Mouse (Mus musculus) limb, embryonic 15.5 days (tissue): Measurements from ENCODE around the gene Vps4a. TPM values are rescaled to one million over a fixed set of nuclear protein-coding genes. Genes with fewer than 3 reads are reported as not detected.

ENCODE experiments used
- ATAC-seq: fragments of 200-750 bp; cut with Nextera tagmentation; 2 replicates; pipeline ENCODE4 v1.8.0; 2017; ENCODE audit warnings: low read depth, moderate TSS enrichment; ENCODE audit not compliant: insufficient number of reproducible peaks, low FRiP score, low TSS enrichment
- H3K27ac ChIP-seq: fragments of 300-500 bp; sonication (generic); 2 replicates; pipeline ENCODE4 v1.5.1; 2015; ENCODE audit warnings: moderate library complexity, mild to moderate bottlenecking, inconsistent platforms
- H3K27me3 ChIP-seq: fragments of 300-500 bp; sonication (generic); 2 replicates; pipeline ENCODE4 v1.6.1; 2015; ENCODE audit warnings: inconsistent platforms
- H3K36me3 ChIP-seq: fragments of 300-500 bp; sonication (generic); 2 replicates; pipeline ENCODE4 v1.6.1; 2015; ENCODE audit warnings: inconsistent platforms
- H3K4me1 ChIP-seq: fragments of 300-500 bp; sonication (generic); 2 replicates; pipeline ENCODE4 v1.6.1; 2015; ENCODE audit warnings: inconsistent platforms
- H3K4me2 ChIP-seq: fragments of 300-500 bp; sonication (generic); 2 replicates; pipeline ENCODE4 v1.6.1; 2015; ENCODE audit warnings: mild to moderate bottlenecking, inconsistent platforms
- H3K4me3 ChIP-seq: fragments of 300-500 bp; sonication (generic); 2 replicates; pipeline ENCODE4 v1.5.1; 2015; ENCODE audit warnings: mild to moderate bottlenecking, inconsistent platforms
- H3K9ac ChIP-seq: fragments of 300-500 bp; sonication (generic); 2 replicates; pipeline ENCODE4 v1.6.1; 2015; ENCODE audit warnings: inconsistent platforms
- H3K9me3 ChIP-seq: fragments of 300-500 bp; sonication (generic); 2 replicates; pipeline ENCODE4 v1.6.1; 2016; ENCODE audit warnings: inconsistent platforms
- WGBS: fragments of 180-500 bp; shearing (Covaris S2); methylation state at CpG from one replicate; pipeline ENCODE4 v1.1.7; 2015; 5-methylcytosine and 5-hydroxymethylcytosine counted together
- polyA plus RNA-seq: library from polyadenylated mRNA; unstranded; fragments of >200 nt; fragmentation: Nextera tagmentation; extraction: Ambion mirVana; gene quantifications from 2 replicates; pipeline ENCODE4 v1.2.1, GENCODE M21; 2015

Vps4a gene
- polyA plus RNA-seq, 1 experiment from 2014 or later, result 71.3 TPM

DNA sequence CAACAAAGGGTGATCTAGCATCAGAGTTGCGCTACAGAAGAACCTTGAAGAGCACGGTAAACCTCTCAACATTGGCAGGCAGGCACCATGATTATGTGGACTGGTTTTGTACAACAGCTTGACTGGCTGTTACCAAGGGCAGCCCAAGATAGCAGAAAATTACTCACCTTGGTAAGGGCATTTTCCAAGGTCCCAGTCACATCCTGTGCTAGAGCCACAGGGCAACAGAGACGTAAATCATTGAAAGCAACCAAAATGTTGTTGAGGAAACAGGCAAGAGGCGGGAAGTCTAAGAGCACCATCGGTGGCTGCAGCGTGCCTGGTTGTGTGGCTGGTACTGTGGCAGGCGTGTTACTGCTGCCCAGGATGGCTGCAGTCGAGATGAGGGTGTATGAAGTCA is 21.0 kb downstream of the Vps4a start:
- 95% methylated on average over 8 of the region's 8 CpGs for WGBS
- Histone ChIP-seq H3K4me3 (no peak overlapping the region), H3K4me1 (peaks cover 27% of the 10 kb centered on the region), H3K9ac (no peak overlapping the region), H3K36me3 (peaks cover 48% of the 10 kb centered on the region), H3K4me2 (no peak overlapping the region), H3K27me3 (no peaks in the 10 kb centered on the region), H3K9me3 (no peaks in the 10 kb centered on the region), H3K27ac (no peak overlapping the region)
- ATAC-seq, result no peak

DNA sequence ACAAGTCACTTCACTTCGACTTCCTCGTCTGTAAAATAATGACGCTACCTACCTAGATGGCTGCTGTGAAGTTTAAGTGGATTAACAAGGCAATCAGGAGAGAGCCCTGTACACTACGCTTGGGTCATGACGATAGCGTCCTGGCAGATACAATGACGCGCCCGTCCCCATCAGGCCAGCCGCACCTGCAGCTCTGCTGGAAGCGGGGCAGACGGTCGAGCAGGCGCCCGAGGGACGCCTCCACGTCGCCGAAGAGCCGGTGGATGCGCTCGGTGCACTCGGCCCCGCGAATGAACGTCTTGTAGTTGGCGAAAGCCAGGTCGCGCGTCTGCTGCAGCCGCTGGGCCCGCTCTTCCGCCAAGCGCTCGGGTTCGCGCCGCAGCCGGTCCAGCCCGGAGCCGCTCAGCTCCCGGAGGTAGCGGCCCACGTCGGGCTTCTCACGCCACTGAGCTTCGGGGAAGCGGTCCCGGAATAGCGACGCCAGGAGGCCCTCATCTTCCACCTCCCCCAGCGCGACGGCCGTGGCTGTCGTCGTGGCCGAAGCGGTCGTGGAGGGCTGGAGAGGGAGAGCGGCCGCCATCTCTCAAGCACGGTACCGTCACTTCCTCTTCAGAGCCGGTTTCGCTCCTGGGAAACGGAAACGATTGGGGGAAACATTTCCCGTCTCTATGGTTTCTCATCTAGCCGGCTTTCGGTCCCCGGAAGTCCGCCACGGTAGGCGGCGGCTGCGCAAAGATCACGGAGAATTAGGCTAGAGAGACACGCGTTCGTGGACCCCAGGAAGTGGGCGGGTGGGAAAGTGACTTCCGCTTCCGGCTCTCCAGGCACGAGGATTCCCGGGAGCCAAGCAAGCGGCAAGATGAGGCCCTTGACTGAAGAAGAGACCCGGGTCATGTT is 25.3 kb downstream of the Vps4a start, which contains the start of the genes Cog8 and Nip7:
TSS of gene Cog8 (minus strand) at position 614 of the 897 bp plus-strand sequence.
TSS of gene Nip7 (plus strand) at position 802 of the 897 bp plus-strand sequence.
- peak within 1 kb of the TSS; percentile 82 for H3K27ac ChIP-seq
- peak; percentile 91 for ATAC-seq
- H3K4me2 ChIP-seq, result peak within 1 kb of the TSS; percentile 89
- WGBS, result under 1% methylated on average over 88 of the region's 88 CpGs
- H3K9ac ChIP-seq, result peak within 1 kb of the TSS; percentile 89
- H3K36me3 ChIP-seq, result peaks cover 51% of the 10 kb centered on the region
- H3K4me1 ChIP-seq, result peaks cover 23% of the 10 kb centered on the region
- H3K27me3 ChIP-seq, result no peaks in the 10 kb centered on the region
- H3K4me3 ChIP-seq, result peak within 1 kb of the TSS; percentile 100
- H3K9me3 ChIP-seq, result no peaks in the 10 kb centered on the region

- Histone ChIP-seq H3K4me1 (peaks cover 23% of the 10 kb centered on the region), H3K9me3 (no peaks in the 10 kb centered on the region), H3K27me3 (no peaks in the 10 kb centered on the region), H3K4me3 (peak overlapping the region; percentile 100), H3K4me2 (peak overlapping the region; percentile 89), H3K27ac (peak overlapping the region; percentile 65), H3K36me3 (peaks cover 44% of the 10 kb centered on the region), H3K9ac (peak overlapping the region; percentile 69)
- WGBS, result under 1% methylated on average over 33 of the region's 33 CpGs
- peak; percentile 53 for ATAC-seq
These were observed 25.9 kb downstream of the Vps4a start for GRCm38 (mm10) chr8:107056973-107057369.

- H3K4me1 ChIP-seq, result peaks cover 5% of the 10 kb centered on the region
- no peaks in the 10 kb centered on the region for H3K27me3 ChIP-seq
- peaks cover 19% of the 10 kb centered on the region for H3K36me3 ChIP-seq
- no peak overlapping the region for H3K4me2 ChIP-seq
- no peak for ATAC-seq
- H3K9me3 ChIP-seq, result no peaks in the 10 kb centered on the region
- WGBS, result 92% methylated on average over 1 of the region's 1 CpGs
- no peak overlapping the region for H3K9ac ChIP-seq
- no peak overlapping the region for H3K27ac ChIP-seq
- no peak overlapping the region for H3K4me3 ChIP-seq
These were observed 31.6 kb downstream of the Vps4a start for GRCm38 (mm10) chr8:107062613-107063012.

GRCm38 (mm10) chr8:107065511-107066496 is 34.8 kb downstream of the Vps4a start, which contains the start of gene Tmed6:
Gene Tmed6 (minus strand): TSS chr8:107065644.
- peaks cover 25% of the 10 kb centered on the region for H3K36me3 ChIP-seq
- H3K9me3 ChIP-seq, result no peaks in the 10 kb centered on the region
- no peak for ATAC-seq
- H3K9ac ChIP-seq, result no peak within 1 kb of the TSS
- 54% methylated on average over 17 of the region's 17 CpGs for WGBS
- no peak within 1 kb of the TSS for H3K27ac ChIP-seq
- no peaks in the 10 kb centered on the region for H3K4me1 ChIP-seq
- H3K4me2 ChIP-seq, result no peak within 1 kb of the TSS
- H3K4me3 ChIP-seq, result no peak within 1 kb of the TSS
- no peaks in the 10 kb centered on the region for H3K27me3 ChIP-seq

DNA sequence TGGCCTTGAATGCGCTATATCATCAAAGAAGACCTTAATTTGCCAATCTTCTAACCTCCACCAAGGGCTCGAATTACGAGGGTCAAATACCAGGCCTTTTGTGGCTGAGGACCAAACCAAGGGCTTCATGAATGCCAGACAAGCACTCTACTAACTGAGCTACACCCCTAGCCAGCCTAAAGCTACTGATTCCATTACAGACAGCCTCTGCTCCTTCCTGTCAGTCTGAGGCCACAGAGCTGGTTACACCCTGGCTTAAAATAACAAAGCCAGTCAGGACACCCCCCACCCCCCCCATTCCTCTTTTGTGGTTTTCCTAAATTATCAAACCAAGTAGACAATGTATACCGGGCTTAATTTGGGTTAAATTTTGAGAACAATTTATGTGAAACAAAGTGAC is 42.7 kb downstream of the Vps4a start:
- H3K4me2 ChIP-seq, result no peak overlapping the region
- WGBS, result 76% methylated on average over 4 of the region's 4 CpGs
- no peaks in the 10 kb centered on the region for H3K9me3 ChIP-seq
- H3K4me1 ChIP-seq, result no peaks in the 10 kb centered on the region
- H3K4me3 ChIP-seq, result no peak overlapping the region
- H3K36me3 ChIP-seq, result peaks cover 89% of the 10 kb centered on the region
- no peak overlapping the region for H3K27ac ChIP-seq
- no peak for ATAC-seq
- H3K27me3 ChIP-seq, result no peaks in the 10 kb centered on the region
- no peak overlapping the region for H3K9ac ChIP-seq

DNA sequence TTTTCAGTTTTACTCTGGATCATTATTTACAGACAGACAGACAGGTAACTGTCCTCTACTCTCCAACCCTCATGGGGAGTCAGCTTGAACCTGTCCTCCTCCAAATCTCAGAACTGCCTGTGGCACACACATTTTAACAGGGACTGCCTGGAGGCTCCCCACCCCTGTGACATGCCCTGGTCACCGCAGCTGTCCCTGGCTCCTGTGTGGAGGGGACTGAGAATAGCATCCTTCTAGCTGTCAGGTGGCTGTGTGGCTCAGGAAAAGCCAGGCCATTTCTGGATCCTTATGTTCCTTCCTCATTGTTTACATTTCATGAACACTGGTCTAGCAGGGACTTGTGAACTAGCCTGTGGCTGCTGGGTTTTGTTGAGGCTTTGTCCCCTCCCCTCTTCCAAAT is 43.1 kb downstream of the Vps4a start:
- no peak for ATAC-seq
- Histone ChIP-seq H3K4me2 (no peak overlapping the region), H3K9ac (no peak overlapping the region), H3K27ac (no peak overlapping the region), H3K4me3 (no peak overlapping the region), H3K9me3 (no peaks in the 10 kb centered on the region), H3K27me3 (no peaks in the 10 kb centered on the region), H3K4me1 (no peaks in the 10 kb centered on the region), H3K36me3 (peaks cover 89% of the 10 kb centered on the region)
- WGBS, result 70% methylated on average over 1 of the region's 1 CpGs

DNA sequence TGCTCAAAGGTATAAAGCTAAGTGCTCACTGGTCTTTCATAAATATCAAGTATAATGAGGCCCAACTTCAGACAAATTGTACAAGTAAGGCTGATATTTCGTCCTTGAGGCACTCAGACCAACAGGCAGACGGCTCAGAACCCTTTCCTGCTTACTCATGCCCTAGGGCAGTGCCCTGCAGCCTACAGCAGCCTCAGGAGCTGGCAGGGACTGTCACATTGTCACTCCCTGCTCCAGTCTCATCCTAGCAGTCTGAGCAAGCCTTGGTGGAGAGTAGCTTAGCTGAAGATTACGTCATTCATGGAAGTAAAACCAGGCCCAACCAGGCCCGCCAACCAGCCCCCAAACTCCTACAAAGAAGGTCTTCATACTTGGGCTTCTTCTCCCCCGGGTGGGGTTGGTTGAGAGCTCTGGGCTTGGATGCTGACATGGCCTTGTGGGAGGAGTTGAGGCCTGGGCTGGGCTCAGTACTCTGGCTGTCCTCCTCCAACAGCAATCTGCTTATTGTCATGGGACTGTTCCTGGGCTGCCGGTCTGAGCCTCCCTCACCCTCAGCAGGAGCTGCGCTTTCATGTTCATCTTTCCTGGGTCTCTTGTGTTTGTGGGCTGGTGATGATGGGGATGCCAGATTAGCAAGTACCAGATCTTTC is 45.3 kb downstream of the Vps4a start:
- H3K9ac ChIP-seq, result no peak overlapping the region
- H3K4me3 ChIP-seq, result no peak overlapping the region
- ATAC-seq, result no peak
- WGBS, result 84% methylated on average over 7 of the region's 7 CpGs
- no peak overlapping the region for H3K4me2 ChIP-seq
- H3K27ac ChIP-seq, result no peak overlapping the region
- no peaks in the 10 kb centered on the region for H3K4me1 ChIP-seq
- H3K27me3 ChIP-seq, result no peaks in the 10 kb centered on the region
- H3K36me3 ChIP-seq, result peaks cover 92% of the 10 kb centered on the region
- no peaks in the 10 kb centered on the region for H3K9me3 ChIP-seq

- WGBS, result 96% methylated on average over 17 of the region's 17 CpGs
- H3K4me3 ChIP-seq, result no peak overlapping the region
- H3K4me2 ChIP-seq, result no peak overlapping the region
- H3K4me1 ChIP-seq, result no peaks in the 10 kb centered on the region
- H3K27me3 ChIP-seq, result no peaks in the 10 kb centered on the region
- no peaks in the 10 kb centered on the region for H3K9me3 ChIP-seq
- peaks cover 76% of the 10 kb centered on the region for H3K36me3 ChIP-seq
- H3K27ac ChIP-seq, result no peak overlapping the region
- ATAC-seq, result no peak
- no peak overlapping the region for H3K9ac ChIP-seq
These were observed 54.3 kb downstream of the Vps4a start for GRCm38 (mm10) chr8:107085358-107085757.

GRCm38 (mm10) chr8:107086018-107086417 is 55.0 kb downstream of the Vps4a start:
- H3K27me3 ChIP-seq, result no peaks in the 10 kb centered on the region
- 99% methylated on average over 5 of the region's 5 CpGs for WGBS
- no peaks in the 10 kb centered on the region for H3K4me1 ChIP-seq
- H3K9me3 ChIP-seq, result no peaks in the 10 kb centered on the region
- no peak overlapping the region for H3K27ac ChIP-seq
- H3K4me3 ChIP-seq, result no peak overlapping the region
- no peak overlapping the region for H3K4me2 ChIP-seq
- ATAC-seq, result no peak
- peaks cover 77% of the 10 kb centered on the region for H3K36me3 ChIP-seq
- H3K9ac ChIP-seq, result no peak overlapping the region

DNA sequence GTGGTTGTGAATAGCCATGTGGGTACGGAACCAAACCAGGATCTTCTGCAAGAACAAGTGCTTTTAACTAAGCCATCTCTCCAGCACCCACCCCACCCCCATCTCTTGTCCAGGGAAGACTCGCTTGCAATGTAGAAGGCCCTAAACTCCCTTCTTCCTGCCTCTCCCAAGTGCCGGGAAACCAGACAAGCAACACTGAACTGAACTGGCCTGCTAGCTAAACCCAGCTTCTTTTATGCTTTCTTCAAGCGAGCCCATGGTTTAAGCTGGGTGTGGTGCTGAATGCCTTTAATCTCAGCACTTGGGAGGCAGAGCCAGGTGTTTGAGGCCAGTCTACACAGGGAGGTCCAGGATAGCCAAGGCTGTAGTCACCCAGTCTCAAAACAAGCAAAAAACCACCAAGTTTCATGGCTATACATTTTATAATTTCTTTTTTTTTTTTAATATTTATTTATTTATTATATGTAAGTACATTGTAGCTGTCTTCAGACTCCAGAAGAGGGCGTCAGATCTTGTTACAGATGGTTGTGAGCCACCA is 57.6 kb downstream of the Vps4a start:
- Histone ChIP-seq H3K36me3 (peaks cover 71% of the 10 kb centered on the region), H3K9me3 (no peaks in the 10 kb centered on the region), H3K4me1 (no peaks in the 10 kb centered on the region; the same call in 1 of the 2 replicates), H3K9ac (no peak overlapping the region), H3K27ac (no peak overlapping the region), H3K4me3 (no peak overlapping the region), H3K4me2 (no peak overlapping the region), H3K27me3 (no peaks in the 10 kb centered on the region)
- 96% methylated on average over 5 of the region's 5 CpGs for WGBS
- ATAC-seq, result no peak
